Mouse (Mus musculus) erythroid progenitor cell, adult 5-6 weeks (primary cell): ENCODE results near the gene Fen1. TPM values are rescaled to one million over a fixed set of nuclear protein-coding genes. Genes with fewer than 3 reads are reported as not detected.
A peak's percentile ranks its signal among the peaks of the same experiment; 100 is the strongest.

Experiments
- ATAC-seq: replicated peaks from 2 replicates; pipeline ENCODE4 v1.8.0; 2016; ENCODE audit warnings: moderate number of reproducible peaks, mild to moderate bottlenecking, moderate TSS enrichment, inconsistent platforms; ENCODE audit not compliant: poor library complexity, low FRiP score, severe bottlenecking
- total RNA-seq, 2 experiments: library from RNA; stranded (forward) in 1 of 2; stranded (reverse) in 1 of 2; fragments of 150-400 nt in 1 of 2; fragments of 186-747, 209-891 nt in 1 of 2; gene quantifications; 2 replicates each; pipeline versions ENCODE4 v1.2.3 to v1.2.4; 2015 to 2017; ENCODE audit warnings: low replicate concordance in 2 of 2

The Fen1 gene
- total RNA-seq (2015; ENCODE audit: low replicate concordance), result 84.0 and 108 TPM in 2 replicates
- total RNA-seq (2017; ENCODE audit: low replicate concordance), result 100 and 189 TPM in 2 replicates

DNA sequence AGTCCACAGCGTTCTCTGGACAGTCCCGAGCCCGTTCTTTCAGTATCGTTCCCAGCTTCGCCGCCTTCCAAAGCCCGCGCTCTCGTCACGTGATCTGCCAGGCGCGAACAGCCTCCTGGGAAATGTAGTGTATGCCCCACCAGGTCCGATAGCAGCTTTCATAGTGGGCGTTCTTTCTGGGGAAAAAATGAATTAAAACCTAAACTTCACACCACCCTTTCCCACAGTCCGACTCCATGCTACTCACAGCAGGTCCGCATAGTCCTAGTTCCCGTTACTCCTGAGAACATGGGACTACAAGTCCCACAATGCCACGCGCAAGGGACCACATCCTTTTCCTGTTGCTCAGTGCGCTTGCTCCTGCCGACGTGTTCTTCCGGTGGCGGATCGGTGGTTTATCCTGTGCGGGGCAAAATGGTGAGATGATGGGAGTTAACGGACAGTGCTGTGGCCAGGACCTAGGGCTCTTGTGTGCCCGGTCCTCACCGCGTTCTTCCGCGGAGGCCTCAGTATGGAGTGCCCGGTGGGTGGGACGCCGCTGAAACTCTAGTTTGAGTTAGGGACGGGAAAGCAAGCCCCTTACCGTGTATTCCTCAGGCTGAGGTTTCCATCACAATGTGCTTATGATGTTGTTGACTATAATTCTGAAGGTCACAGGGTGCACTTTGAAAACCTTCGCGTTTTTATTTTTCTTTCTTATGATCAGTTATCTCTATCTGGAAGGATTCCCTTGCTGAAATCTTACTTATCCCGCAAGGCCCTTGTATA lies at the start of gene Fen1, which contains the start of gene Tmem258:
Fen1 (minus strand) TSS at position 322 of the 768 bp plus-strand sequence.
Tmem258 (plus strand) TSS at position 167 of the 768 bp plus-strand sequence.
- ATAC-seq, result peak; percentile 85

DNA sequence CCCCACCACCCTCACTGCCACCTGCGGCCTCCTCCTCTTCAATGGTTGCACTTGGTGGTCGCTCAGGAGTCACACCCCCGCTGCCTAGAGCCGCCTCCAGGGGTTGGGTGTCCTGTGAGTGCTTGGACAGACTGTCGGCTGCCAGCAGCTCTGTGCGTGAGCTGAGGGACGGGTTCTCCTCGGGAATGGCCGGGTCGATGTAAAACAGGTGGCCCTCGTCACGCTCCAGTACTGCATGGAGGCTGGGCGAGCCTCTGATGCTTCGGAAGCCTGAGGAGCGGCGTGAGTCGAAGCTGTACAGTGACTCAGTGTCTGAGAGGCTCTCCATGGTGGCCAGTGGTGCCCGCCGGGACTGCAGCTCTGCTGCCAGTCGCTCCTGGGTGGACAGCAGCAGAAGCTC lies 44.2 kb upstream of the Fen1 start:
- no peak for ATAC-seq

DNA sequence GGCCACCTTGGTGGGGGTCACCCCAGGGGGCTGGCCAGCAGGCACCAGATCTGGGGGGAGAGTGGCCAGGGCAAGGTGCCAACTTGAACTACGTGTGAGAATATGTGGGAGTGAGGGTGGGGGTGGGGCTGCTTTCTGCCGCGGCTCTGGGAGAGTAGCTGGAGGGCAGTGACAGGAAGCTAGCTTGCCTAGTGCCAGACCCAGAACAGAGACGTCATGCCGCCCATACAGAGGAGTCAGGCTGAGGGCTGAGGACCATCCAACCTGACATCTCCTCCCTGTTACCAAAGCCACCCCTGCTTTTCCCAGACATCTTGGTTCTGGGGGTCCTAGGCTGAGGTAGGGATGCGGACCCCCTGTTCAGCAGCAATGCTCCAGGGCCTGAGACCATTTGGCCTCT lies 43.2 kb upstream of the Fen1 start:
- no peak for ATAC-seq

DNA sequence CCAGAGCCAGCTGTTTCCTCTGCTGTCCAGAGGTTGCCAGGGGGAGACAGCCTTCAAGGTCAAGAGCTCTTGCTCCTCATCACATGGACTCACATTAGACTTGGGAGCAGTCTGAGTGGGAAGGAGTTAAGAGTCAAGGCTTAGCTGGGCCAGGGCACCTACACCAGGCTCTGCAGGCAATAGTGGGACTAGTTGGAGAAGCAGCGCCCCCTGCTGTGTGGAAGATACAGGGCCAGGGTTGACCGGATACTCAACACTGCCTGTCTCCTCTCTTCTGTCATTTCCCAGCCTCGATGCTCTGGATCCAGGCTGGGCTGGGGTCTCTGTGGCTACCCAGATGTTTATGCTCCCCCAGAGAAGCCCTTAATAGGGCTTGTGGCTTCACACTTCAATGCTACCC lies 40.2 kb upstream of the Fen1 start:
- ATAC-seq, result no peak

DNA sequence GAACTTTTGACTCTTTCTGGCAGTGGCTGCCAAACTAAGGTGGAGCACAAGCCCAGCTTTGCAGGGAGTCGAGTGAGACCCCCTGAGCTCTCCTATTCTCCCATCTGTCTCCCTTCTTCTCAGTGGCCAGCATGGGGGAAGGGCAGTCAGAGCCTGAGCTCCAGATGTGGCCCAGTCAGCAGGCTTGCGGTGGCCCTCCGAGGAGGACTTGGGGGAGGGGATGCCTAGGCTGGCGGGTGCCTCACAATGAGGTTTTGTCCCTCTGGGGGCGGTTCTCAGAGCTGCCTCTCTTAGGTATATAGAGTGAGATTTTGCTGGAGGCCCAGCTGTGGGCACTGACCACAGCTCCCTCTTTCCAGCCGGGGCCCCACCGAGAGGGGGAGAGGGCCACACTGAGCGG lies 38.9 kb upstream of the Fen1 start:
- no peak for ATAC-seq

DNA sequence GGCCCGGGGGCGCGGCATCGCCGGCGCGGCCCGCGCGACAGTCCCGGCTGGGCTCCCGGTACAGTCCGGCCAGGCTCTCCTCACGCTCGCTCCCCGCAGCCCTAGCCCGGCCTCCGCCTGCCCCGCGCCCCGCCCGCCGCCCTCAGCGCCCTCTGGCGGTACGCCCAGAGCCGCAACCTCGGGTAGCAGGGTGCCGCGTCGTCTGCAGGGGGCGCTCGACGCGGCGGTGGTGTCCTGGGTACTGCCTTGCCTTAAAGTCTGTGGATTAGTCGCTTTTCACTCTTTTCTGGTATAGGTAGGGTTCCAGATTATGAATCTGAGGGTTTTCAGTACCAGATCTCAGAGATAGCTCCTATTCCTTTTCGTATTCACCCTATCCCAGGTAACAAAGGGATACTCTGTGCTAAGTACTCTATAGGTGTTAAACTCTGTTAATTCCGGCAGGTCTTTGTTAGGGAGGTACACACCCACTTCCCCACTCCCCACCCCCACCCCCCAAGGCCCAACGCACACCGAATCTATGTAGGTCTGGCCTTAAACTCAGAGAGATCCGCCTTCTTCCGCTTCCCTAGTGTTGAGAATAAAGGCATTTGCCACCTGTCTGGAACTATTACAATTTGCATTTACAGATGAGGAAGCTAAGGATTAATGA lies 36.8 kb upstream of the Fen1 start, which contains the start of gene Myrf:
Myrf (minus strand) TSS at position 95 of the 652 bp plus-strand sequence.
- ATAC-seq, result peak; percentile 83

DNA sequence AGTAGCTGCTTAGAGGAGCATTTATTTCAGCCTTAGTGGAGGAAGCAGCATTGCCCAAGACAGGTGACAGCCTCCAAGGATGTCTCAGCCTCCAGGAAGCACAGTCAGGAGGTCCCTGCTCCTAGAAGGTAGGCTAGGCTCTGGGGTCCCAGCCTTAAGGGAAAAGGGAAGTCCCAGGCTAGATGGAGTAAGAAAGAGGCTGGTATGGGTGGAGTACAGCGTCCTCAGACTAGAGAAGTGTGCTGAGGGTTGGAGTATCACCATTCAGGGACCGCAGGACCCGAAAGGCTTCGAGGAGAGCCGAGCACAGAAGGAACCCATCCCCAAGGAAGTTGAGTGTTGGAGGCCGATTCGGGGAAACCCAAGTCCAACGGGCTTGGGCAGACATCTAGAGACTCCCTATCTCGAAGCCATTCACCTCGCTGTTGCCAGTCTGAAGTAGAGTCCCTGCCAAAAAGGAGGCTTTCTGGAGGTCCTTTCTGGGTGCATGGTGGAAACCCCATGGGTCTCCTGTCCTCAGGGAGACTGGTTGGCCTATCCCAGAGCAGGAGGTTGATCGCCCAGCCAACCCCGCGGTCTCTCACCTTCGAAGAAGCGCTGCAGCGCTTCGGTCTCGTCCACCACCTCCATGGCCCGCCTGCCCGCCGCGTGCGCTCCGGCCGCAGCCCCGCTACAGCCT lies 36.1 kb upstream of the Fen1 start:
- no peak for ATAC-seq

DNA sequence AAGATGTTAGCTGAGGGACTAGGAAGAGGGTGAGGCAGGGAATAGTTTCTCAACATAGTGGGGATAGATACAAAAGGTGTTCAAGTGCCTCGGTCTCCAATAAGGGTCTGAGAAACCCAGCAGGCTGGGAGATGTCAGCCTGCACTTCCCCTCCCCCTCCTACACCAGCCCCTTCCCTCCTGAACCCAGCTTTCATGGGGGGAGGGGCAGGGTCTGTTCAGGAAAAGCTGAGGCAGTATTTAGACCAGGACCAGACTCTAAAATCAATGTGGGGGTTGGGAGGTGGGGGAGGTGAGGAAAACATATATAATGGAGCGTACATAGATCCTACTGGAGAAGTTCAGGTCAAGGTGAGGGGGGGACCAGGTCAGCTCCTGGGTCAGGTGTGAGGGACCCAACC lies 35.5 kb upstream of the Fen1 start:
- ATAC-seq, result no peak

DNA sequence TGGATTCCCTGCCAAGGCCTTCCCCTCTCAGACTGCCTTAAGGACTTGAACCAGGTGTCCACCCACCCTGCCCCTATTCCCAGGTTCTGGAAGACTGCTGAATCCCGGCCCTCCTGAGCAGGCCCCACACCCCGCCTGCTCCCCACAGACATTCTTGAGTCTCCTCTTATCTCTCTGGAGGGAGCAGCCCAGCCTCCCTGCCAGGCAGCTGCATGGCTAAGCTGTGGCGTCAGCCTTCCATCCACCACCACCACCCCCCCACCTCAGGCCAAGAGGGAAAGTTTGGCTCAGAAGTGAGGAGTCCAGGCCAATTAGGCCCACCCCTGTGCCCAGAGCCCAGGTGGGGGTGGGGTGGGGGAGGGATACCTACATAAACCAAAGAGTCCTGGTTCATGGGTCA lies 34.5 kb upstream of the Fen1 start:
- no peak for ATAC-seq

DNA sequence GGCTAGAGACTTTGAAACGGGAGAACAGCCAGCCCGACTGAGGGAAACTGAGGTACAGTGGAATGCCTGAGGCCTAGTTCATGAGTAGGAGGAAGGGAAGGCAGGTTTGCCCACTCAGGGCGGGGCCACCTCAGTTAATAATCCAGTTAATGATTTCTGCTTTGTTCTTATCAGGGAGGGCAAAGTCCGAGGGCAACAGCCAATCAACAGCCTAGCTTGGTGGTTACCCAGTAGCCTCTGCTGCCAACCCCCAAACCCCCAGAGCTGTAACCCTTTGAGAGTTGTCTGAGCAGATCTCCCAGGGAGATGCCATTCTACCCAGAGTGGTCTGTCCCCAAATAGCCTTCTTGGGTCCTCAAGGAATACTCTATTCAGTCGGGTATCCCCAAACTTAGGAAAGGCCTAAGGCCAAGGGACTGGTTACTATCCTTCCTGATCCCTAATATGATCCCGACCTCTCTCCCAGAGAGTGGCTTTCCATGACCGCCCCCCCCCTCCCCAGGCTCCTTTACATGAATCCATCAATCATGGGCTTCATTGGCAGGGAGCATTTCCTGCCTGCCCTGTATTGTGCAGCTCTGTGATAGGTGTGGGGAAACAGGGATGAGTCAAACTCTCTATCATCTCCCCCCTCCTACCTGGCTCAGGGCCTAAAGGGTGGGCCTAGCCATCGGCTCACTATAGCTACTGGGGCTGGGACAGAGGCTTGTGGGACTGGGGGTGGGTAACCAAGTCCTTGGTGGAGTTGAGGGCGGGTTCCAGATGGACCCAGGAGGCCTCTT lies 32.0 kb upstream of the Fen1 start:
- no peak for ATAC-seq

DNA sequence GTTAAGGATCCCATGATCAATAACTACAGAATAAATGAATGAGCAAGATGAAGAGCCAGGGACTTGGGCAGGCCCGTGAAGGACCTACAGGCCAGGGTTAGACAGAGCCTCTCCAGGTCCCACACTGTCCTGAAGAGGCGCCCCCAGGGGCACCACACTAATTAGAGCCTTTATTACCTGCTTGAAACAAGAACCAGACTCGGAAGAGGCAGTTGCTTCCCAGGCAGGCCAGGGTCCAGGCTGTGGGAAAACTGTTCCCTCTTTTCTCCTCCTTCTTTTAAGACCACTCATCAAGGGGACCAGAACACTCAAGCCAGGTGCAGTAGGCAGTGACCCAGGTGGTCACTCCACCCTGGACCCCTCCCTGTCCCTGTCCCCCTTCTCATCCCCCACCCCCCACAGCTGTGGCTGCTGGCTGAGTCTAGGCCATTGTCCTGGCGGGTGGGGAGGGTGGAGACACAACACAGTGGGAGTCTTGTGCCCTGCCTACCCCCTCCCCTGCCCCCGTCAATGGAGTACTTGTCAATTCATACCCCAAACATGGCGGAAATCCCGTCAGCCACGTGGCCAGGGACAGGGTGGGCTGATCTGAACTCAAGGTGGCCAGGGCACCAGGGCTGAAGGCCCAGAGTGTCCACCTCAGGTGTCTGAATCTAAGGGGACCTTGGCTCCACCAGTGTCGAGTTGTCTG lies 28.5 kb upstream of the Fen1 start:
- no peak for ATAC-seq

DNA sequence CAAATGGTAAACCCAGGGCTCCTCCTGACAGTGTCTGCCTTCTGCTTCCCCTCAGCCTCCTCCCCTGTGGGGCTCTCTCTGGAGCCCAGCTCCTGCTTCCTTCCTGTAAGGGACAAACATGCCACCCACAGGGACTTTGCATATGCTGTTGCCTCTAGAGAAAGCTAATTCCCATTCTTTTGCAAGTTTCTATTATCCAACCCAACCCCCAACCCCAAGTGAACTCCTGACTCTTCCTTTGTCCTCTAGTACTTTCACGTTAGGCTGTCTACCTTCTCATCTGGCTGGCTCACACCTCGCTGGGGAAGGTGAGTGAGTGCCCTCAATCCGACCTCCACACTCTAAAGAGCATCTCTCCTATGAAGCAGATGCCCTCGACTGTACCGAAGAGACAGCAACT lies 27.9 kb upstream of the Fen1 start:
- no peak for ATAC-seq

DNA sequence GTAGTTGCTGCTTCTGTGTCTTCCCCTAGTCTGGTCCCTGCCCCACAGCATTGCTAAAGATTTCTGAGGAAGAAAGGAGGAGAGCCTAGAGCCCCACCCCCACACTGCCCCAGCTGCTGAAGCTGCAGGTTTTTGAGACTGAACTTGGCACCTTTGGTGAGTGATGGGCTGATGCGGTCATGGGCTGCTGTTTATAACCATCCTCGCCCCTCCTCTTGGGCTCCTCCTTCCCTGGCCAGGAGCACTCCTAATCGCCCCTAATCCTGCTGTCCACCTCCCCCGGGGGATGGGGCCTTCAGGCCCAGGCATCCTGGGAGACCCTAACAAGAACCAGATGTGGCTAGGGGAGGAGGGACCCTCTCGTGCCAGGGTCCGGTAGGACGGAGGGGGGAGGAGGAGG lies 27.0 kb upstream of the Fen1 start:
- ATAC-seq, result no peak

DNA sequence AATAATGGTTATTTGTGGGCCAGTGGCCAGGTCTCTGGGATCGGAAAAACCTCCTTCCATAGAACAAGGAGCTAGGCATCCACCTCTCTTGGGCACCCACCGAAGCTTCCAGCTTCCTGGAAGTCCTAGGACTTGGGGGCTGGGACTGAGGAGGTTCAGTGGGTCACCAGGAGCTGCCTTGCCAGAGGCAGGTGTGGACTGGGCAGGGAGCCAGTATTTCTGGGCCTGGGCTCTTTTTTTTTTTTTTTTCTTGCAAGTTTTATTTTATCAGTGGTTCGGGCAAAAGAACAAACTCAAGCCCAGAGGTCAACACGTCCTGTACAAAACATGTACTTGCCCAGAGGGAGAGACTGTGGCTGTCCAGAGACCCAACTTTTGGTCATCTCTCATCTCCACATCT lies 21.8 kb upstream of the Fen1 start:
- no peak for ATAC-seq

DNA sequence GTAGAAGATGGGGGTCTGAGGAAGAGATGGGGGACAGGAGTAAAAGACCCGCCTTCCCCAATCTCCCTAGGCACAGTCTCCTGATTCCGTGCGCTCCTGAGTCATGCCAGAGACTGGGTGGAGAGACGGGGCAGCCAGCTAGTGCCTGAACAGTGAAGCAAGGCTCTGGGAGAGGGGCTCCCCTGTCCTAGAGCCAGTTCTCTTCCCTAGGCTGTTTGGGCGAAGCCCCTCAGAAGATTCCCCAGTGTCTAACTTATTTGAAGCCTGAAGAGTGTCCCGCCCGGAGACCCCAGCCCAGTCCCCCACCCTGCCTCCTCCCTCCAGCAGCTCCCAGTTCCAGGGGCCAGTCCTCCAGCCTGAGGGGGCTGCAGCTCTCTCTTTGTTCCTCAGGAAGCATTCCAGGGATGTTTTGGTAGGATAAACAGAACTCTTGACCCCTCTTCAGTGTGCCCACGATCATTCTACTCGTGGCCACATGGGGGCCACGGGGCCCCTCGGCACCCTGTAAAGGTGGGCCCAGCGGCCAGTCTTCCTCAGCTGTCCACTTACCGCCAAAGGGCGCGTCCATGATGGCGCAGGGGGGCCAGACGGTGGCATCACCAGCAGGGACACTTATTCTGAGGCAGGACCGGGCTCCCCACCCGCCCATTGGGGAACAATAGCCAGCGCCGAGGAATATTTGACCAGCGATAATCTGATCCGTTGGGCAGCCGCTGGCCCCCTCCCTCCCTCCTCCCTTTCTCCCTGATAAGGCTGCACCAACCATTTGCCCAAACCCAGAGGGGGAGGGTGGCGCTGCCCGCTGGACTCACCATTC lies 20.9 kb upstream of the Fen1 start:
- no peak for ATAC-seq

DNA sequence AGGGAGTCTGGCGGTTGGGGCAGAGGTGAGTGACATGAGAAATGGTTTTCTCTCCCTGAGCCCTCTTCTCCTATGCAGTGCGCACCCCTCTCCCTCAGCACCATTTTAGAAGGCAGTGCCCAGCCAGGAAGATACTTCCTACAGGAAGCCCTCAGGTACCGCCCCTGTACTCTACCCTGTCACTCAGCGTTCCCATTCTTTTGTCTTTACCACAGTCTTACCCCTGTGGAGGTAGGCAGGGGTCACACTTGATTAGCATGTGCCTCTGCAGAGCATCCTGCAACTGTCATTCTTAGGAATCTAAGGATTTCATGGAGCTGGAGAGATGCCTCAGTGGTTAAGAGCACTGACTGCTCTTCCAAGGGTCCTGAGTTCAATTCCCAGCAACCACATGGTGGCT lies 19.6 kb upstream of the Fen1 start:
- ATAC-seq, result no peak

DNA sequence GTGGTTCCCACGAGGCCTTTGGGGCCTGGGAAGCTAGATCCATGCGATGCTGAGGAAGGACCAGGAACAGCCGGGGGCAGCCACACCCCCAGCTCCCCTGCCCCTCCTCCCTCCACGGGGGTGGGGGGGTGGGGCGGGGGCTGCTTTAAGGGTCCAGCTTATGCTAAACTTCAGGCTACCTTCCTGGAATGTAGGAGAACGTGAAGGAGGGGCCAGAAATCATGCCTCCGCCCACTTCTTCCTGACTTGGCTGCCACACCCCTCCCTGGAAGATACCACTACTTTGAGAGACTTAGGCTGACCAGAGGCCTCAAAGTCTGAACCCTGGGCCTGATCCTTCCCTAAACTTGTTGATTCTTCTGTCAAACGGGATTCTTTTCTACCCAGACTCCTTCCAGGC lies 18.7 kb upstream of the Fen1 start:
- no peak for ATAC-seq

DNA sequence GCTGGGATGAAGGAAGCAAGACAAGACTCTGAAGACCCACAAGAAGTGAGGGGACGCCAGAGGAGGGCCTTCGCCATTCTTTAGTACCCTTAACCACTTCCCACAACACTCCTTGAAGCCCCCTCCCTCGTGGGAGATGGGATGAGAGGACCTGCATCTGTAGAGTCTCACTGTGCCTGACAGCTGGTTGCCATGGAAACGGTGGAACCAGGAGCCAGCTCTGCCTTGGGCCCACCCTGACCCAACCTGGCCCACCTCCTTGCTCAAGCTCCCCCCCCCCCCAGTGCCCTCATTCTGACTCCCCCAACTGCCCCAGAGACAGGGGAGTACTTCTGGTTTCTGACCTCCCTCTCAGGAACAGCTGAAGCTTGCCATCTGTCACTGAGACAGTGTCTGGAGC lies 17.6 kb upstream of the Fen1 start:
- no peak for ATAC-seq

DNA sequence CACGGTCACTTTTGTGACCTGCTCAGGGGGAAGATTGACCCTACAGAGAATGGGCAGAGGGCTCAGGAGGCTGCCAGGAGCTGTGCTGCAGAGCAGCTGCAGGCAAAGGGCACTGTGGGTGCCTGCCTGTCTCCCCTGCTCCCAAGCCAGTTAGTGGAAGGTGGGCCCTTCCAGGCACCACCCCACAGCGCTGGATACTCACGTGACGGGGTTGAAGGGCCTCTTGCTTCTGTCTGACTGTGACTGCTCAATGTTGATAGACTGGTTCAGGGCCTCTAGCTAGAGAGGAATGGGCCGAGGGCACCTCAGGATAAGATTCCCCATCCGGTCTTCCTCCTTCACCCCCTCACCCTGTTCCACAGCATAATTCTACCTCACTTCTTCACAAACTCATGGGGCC lies 15.6 kb upstream of the Fen1 start:
- no peak for ATAC-seq
